Mouse (Mus musculus) spleen, postnatal 10 days (tissue): Measurements from ENCODE around the gene Homer2.
A peak's percentile ranks its signal among the peaks of the same experiment; 100 is the strongest.

ENCODE experiments used
- DNase-seq, 2 experiments: peaks; one replicate each; pipeline ENCODE4 v3.0.0; 2021 to 2022; ENCODE audit warnings: low spot score in 2 of 2

The Homer2 gene

DNA sequence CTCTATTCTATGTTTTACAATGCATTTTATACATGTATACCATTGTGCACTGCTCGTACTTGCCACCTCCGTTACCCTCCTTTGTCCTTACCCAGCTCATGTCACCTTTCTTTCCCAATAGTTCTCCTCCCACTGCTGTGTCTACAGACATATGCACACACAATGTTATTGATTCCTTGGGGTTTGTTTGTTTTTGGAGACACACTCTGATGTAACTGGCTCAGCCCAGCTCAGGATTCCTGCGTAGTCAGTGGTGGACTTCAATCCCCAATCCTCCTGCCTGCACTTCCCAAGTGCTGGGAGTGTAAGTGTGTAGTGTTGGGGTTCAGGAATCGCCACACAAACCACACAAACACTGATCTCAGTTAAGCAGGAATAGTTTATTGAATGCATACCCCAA lies 120.1 kb downstream of the Homer2 start:
- no peak for DNase-seq

GRCm38 (mm10) chr7:81585326-81585725 lies 122.0 kb downstream of the Homer2 start:
- DNase-seq, result no peak

- no peak for DNase-seq
These were observed 123.8 kb downstream of the Homer2 start for GRCm38 (mm10) chr7:81583512-81583911.

DNA sequence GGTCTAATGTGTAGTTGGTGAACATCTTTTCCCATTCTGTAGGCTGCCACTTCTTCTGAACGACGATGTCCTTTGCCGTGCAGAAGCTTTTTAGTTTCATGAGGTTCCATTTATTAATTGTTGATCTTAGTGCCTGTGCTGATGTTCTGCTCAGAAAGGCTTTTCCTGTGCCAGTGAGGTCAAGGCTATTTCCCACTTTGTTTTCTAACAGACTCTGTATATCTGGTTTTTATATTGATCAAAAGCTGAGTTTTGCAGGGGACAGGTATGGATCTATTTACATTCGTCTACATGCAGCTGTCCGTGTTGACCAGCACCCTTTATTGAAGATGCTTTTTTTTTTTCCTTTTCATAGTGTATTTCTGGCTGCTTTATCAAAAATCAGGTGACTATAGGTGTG lies 128.0 kb downstream of the Homer2 start:
- DNase-seq, result no peak

DNA sequence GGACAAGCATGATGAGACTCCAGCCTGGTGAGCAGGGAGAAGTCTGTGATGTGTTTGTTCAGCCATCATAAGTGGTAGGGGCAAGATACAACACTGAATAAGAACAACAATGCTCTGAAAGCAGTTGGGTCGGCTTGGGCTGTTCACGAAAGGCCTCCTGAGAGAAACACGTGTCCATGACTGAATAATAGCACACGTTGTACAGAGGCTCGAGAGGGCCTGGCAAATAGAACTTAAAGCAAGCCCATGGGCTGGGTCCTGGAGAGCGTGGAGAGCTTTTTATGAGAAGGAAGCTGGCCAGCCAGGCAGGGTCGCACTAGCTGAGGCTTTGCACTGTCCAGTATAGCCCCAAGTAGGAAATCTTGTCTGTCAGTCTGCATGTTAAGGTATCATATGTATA lies 128.9 kb downstream of the Homer2 start:
- no peak for DNase-seq

GRCm38 (mm10) chr7:81577872-81578271 lies 129.5 kb downstream of the Homer2 start:
- no peak for DNase-seq

GRCm38 (mm10) chr7:81575606-81576005 lies 131.7 kb downstream of the Homer2 start:
- peak in 1 of 2 experiments; percentile 8 for DNase-seq

DNA sequence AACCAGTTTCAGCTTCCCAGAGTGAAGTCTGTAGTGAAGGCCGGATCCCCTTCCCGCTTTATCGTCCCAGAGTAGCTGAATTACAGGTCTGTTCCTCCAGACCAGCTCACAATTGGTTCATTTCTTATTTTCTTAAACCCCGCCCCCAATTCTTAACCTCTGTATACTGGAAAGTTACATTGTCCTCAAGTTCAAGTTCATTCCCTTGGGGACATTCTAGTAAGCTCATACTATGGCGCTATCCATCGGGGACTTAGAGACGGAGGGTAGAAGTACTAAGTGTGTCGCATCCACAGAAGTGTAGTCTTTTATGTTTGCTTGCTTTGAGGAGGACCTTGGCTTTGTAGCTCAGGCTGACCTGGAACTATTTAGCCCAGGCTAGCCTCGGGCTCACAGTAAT lies 133.5 kb downstream of the Homer2 start:
- no peak for DNase-seq

DNA sequence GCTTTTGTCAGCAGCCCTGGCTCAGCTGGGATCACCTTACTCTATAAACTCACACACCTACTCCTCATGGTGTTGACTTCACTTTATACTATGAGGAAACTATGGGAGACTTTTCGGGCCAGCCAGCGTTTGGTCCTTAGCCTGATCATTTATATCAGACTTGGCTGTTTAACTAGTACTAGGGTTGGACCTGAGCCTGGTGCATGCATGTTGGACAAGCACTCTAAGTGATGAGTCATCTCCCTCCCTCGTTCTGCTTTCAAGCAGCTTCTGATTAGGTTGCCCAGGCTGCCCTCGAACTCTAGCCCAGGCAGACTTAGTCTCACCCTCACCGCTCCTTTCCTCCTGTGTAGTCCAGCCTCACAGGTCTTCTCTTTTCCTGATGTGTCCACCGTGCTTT lies 133.9 kb downstream of the Homer2 start:
- peak; percentile 19 to 46 for DNase-seq

DNA sequence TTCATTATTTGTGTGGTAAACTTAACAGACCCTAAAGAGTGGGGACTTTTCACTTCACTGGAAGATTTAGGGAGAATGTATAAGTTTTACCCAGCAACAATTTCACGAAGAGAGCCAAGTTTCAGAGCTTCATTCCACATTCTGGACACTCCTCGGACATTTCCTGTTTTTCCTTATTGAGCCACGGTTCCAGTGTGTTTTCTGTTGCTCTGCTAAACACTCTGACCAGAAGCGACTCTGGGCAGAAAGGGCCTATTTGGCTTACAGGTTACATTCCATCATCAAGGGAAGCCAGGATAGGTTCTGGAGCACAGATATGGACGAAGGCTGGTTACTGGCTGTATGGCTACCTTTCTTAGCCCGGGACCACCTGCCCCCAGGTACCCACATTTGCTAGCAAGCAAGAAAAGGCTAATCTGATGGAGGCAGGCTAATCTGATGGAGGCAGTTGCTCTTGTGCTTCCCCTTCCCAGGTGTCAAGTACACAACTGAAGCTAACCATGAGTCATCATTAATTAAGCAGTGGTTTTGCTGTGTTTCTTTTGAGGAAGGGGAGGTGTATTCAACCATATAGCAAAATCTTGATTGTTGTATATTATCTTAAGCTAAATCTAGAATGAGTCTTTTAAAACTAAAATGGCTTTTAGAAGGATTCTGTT lies 134.6 kb downstream of the Homer2 start:
- peak in 1 of 2 experiments; percentile 16 for DNase-seq

DNA sequence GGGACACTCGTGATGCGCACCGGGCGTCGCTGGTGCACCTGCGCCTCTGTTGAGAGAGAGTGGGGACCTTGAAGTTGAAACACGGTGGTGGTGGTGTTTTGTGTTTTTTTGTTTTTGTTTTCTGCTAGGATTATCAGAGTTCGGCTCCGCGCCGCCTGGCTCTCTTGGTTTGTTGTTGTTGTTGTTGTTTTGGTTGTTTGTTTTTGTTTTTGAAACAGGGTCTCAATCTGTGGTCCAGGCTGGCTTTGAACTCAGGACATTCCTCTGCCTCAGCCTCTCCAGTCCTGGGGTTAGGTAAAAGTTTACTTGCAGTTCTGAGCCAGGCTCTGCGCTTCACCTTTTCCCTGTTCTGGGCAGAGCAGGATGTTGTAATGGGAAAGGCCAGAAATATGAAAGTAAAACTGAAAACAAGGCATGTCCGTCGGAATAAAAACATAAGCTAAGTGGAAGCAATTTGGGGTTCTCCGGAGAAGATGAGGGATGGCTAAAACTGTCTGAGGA lies 135.3 kb downstream of the Homer2 start:
- DNase-seq, result peak in 1 of 2 experiments; percentile 17

- DNase-seq, result peak; percentile 92 to 94
These were observed 136.0 kb downstream of the Homer2 start, which contains the start of gene Whamm for GRCm38 (mm10) chr7:81571108-81571940. TSS of gene Whamm (plus strand) at chr7:81571266.

DNA sequence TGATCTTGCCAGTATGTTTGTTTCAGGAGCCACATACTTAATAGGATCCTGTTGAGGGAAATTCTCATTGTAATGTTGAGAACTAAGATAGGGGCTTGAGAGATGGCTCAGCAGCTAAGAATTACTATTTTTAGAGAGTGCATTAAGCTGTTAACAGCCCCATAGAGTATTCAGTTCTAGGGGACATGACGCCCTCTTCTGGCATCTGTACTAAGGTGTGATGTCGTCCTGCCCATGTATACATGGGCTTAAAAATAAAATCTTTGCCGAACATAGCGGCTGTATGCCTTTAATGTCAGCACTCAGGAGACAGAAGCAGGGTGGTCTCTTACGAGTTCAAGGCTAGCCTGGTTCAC lies 136.6 kb downstream of the Homer2 start:
- no peak for DNase-seq

DNA sequence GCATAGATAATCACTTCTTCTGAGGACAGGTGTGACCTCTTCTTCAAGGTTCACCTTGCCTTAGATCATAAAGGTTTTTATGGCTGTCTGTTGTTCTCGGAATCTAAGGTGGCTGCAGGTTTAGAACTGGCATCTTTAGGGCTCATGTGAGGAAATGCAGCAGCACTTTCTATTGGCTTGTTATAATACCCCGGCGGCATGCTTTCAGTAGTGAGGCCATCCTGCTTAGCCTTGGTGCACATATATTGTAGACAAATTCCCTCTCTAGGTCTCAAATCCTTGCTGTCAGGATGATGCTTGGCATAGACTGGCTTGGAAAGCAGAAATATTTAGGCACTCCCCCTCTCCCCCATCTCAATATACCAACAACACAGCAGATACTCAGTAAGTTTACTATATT lies 137.1 kb downstream of the Homer2 start:
- no peak for DNase-seq

GRCm38 (mm10) chr7:81569851-81570250 lies 137.5 kb downstream of the Homer2 start:
- DNase-seq, result no peak

- no peak for DNase-seq
These were observed 139.9 kb downstream of the Homer2 start for GRCm38 (mm10) chr7:81567396-81567795.

GRCm38 (mm10) chr7:81566892-81567291 lies 140.4 kb downstream of the Homer2 start, which contains the start of gene Fsd2:
TSS of gene Fsd2 (minus strand) at chr7:81566944.
- no peak for DNase-seq

GRCm38 (mm10) chr7:81566332-81566731 lies 141.0 kb downstream of the Homer2 start:
- DNase-seq, result no peak

- no peak for DNase-seq
These were observed 141.8 kb downstream of the Homer2 start for GRCm38 (mm10) chr7:81565381-81566055.

DNA sequence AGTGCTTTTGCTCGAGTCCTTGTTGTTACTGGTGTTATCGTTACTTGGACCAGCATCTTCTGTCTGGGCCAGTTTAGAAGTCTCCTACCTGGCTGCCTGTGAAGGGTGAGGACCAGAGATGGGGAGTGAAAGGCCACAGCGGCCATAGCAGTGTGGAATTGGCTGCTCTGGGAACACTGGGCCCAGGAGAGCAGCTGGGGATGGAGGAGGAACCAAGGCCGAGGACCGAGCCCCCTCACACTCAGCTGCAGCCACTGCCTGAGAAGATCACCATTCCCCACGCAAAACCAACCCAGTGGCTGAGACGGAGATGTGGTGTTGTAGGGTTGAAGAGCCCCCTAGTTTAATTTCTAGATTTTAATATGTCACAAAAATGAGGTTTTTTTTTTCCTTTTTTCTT lies 142.6 kb downstream of the Homer2 start:
- DNase-seq, result no peak

- DNase-seq, result no peak
These were observed 143.8 kb downstream of the Homer2 start for GRCm38 (mm10) chr7:81563506-81564015.

GRCm38 (mm10) chr7:81561211-81561610 lies 146.1 kb downstream of the Homer2 start:
- DNase-seq, result no peak
